8 mouse cellular contexts compared by ENCODE assay signal in genomic region chr5:132113480-132113879, GRCm38 (mm10).
A peak's percentile ranks its signal among the peaks of the same experiment; 100 is the strongest.
DNase-seq lines count a peak whose midpoint lies in the region; ATAC-seq and TF ChIP-seq lines count a peak whose summit lies in the region.

No protein-coding gene starts in this region.

- intact Hi-C loops in gastrocnemius, adult 2 months (cut with DNase I): loop anchor here (10.0 kb wide), 2 partner anchors 579 to 1471 kb away; no protein-coding TSS in a partner anchor

- H3K27me3 ChIP-seq in midbrain, embryonic 14.5 days (ENCODE audit: control insufficient read depth, insufficient read depth, low read length): no peaks in the 10 kb centered on the region
- H3K27me3 ChIP-seq in midbrain, embryonic 10.5 days (ENCODE audit: low read depth, poor library complexity, severe bottlenecking): no peaks in the 10 kb centered on the region
- no peaks in the 10 kb centered on the region for H3K27me3 ChIP-seq in heart, postnatal 0 days (ENCODE audit: control insufficient read depth, insufficient read depth, low read length)
- 0 out of 2 replicates have a peak, but pooled peaks cover 3% of the 10 kb centered on the region for H3K27me3 ChIP-seq in limb, embryonic 13.5 days

- TF ChIP-seq EP300 in heart, postnatal 0 days (IDR thresholded peaks at IDR 0.05; ENCODE audit: low read depth): no peak

- WGBS in midbrain, embryonic 14.5 days: 61% methylated on average over 7 of the region's 7 CpGs
- WGBS in midbrain, embryonic 10.5 days: 84% methylated on average over 7 of the region's 7 CpGs
- 68% methylated on average over 7 of the region's 7 CpGs for WGBS in heart, postnatal 0 days
- 41% methylated on average over 7 of the region's 7 CpGs for whole genome bisulfite sequencing in limb, embryonic 13.5 days

- H3K36me3 ChIP-seq in midbrain, embryonic 14.5 days (ENCODE audit: control insufficient read depth, insufficient read depth, low read length): no peaks in the 10 kb centered on the region
- no peaks in the 10 kb centered on the region for H3K36me3 ChIP-seq in midbrain, embryonic 10.5 days
- no peaks in the 10 kb centered on the region for H3K36me3 ChIP-seq in heart, postnatal 0 days (replicated peaks; ENCODE audit: control insufficient read depth, insufficient read depth, low read length)
- no peaks in the 10 kb centered on the region for H3K36me3 ChIP-seq in limb, embryonic 13.5 days

- peak; percentile 62 for TF ChIP-seq CTCF in gastrocnemius, adult 2 months (IDR thresholded peaks at IDR 0.05)
- peak; percentile 60 for TF ChIP-seq CTCF in heart, postnatal 0 days (IDR thresholded peaks at IDR 0.05; ENCODE audit: low read depth)

- H3K4me3 ChIP-seq in gastrocnemius, adult 2 months: no peak overlapping the region
- no peak overlapping the region for H3K4me3 ChIP-seq in midbrain, embryonic 14.5 days (replicated peaks; ENCODE audit: low read depth, low read length)
- H3K4me3 ChIP-seq in midbrain, embryonic 10.5 days: no peak overlapping the region
- no peak overlapping the region for H3K4me3 ChIP-seq in heart, postnatal 0 days (ENCODE audit: low read depth, low read length)
- H3K4me3 ChIP-seq in limb, embryonic 13.5 days: no peak overlapping the region

- H3K27ac ChIP-seq in gastrocnemius, adult 2 months: no peak overlapping the region
- no peak overlapping the region for H3K27ac ChIP-seq in midbrain, embryonic 14.5 days (replicated peaks; ENCODE audit: low read depth, low read length)
- H3K27ac ChIP-seq in midbrain, embryonic 10.5 days (replicated peaks): no peak overlapping the region
- H3K27ac ChIP-seq in heart, postnatal 0 days (ENCODE audit: low read depth): no peak overlapping the region
- no peak overlapping the region for H3K27ac ChIP-seq in limb, embryonic 13.5 days

- DNase-seq in gastrocnemius, adult 2 months: no peak
- no peak for DNase-seq in gastrocnemius, postnatal 10 days
- peak; percentile 77 for DNase-seq in midbrain, embryonic 14.5 days
- DNase-seq in midbrain, embryonic 10.5 days (ENCODE audit: low spot score): no peak
- DNase-seq in heart, postnatal 0 days (ENCODE audit: low spot score): peak; percentile 51
- DNase-seq in thymus, postnatal 36 days: no peak
- no peak for DNase-seq in B cell, adult 2 months

- H3K4me1 ChIP-seq in midbrain, embryonic 14.5 days (ENCODE audit: control insufficient read depth, insufficient read depth, low read length): peaks cover 6% of the 10 kb centered on the region; the same call in 1 of the 2 replicates
- no peaks in the 10 kb centered on the region for H3K4me1 ChIP-seq in midbrain, embryonic 10.5 days
- no peaks in the 10 kb centered on the region for H3K4me1 ChIP-seq in heart, postnatal 0 days (ENCODE audit: control insufficient read depth, insufficient read depth)
- peaks cover 31% of the 10 kb centered on the region for H3K4me1 ChIP-seq in limb, embryonic 13.5 days

- no peak for ATAC-seq in midbrain, embryonic 14.5 days (ENCODE audit: low FRiP score, low TSS enrichment)
- no peak for ATAC-seq in heart, postnatal 0 days (ENCODE audit: insufficient read depth, low read depth)
- ATAC-seq in limb, embryonic 13.5 days (ENCODE audit: low FRiP score, low read depth): peak; percentile 54

- H3K9ac ChIP-seq in midbrain, embryonic 14.5 days (replicated peaks; ENCODE audit: low read length): no peak overlapping the region
- no peak overlapping the region for H3K9ac ChIP-seq in heart, postnatal 0 days (replicated peaks; ENCODE audit: low read depth, low read length)
- H3K9ac ChIP-seq in limb, embryonic 13.5 days: no peak overlapping the region

- H3K4me2 ChIP-seq in midbrain, embryonic 14.5 days (ENCODE audit: low read length): no peak overlapping the region
- H3K4me2 ChIP-seq in heart, postnatal 0 days (ENCODE audit: low read depth, low read length): no peak overlapping the region
- H3K4me2 ChIP-seq in limb, embryonic 13.5 days (replicated peaks): no peak overlapping the region

- no peaks in the 10 kb centered on the region for H3K9me3 ChIP-seq in midbrain, embryonic 14.5 days (ENCODE audit: control insufficient read depth, low read length)
- no peaks in the 10 kb centered on the region for H3K9me3 ChIP-seq in midbrain, embryonic 10.5 days (replicated peaks)
- no peaks in the 10 kb centered on the region for H3K9me3 ChIP-seq in heart, postnatal 0 days (replicated peaks; ENCODE audit: control insufficient read depth, low read length)
- H3K9me3 ChIP-seq in limb, embryonic 13.5 days: no peaks in the 10 kb centered on the region

Comparison
In these comparisons a context has a peak if more than half of its experiments do, and no peak if none do; other contexts are left out.
1. DNase-seq: peak in midbrain, embryonic 14.5 days (single experiment) and heart, postnatal 0 days (single experiment); none in gastrocnemius, adult 2 months (single experiment), gastrocnemius, postnatal 10 days (single experiment), midbrain, embryonic 10.5 days (single experiment), thymus, postnatal 36 days (0 of 2) and B cell, adult 2 months (0 of 2).